Mouse (Mus musculus) heart, embryonic 15.5 days (tissue): Measurements from ENCODE around the gene St6gal1. TPM values are rescaled to one million over a fixed set of nuclear protein-coding genes. Genes with fewer than 3 reads are reported as not detected.

Experiments
- ATAC-seq: fragments of 200-750 bp; cut with Nextera tagmentation; replicated peaks from 2 replicates; pipeline ENCODE4 v1.8.0; 2017; ENCODE audit warnings: low read depth, moderate TSS enrichment; ENCODE audit not compliant: insufficient number of reproducible peaks, insufficient read depth, low FRiP score
- H3K27ac ChIP-seq: fragments of 300-500 bp; sonication (generic); 2 replicates; pipeline ENCODE4 v1.5.1; 2015; ENCODE audit warnings: mild to moderate bottlenecking, inconsistent platforms
- H3K27me3 ChIP-seq: fragments of 300-500 bp; sonication (generic); 2 replicates; pipeline ENCODE4 v1.6.1; 2015; ENCODE audit warnings: inconsistent platforms
- H3K36me3 ChIP-seq: fragments of 300-500 bp; sonication (generic); 2 replicates; pipeline ENCODE4 v1.6.1; 2015; ENCODE audit warnings: mild to moderate bottlenecking, inconsistent platforms
- H3K4me1 ChIP-seq: fragments of 300-500 bp; sonication (generic); replicated peaks from 2 replicates; pipeline ENCODE4 v1.6.1; 2015; ENCODE audit warnings: inconsistent platforms
- H3K4me2 ChIP-seq: fragments of 300-500 bp; sonication (generic); 2 replicates; pipeline ENCODE4 v1.6.1; 2015; ENCODE audit warnings: inconsistent platforms, mild to moderate bottlenecking, moderate library complexity
- H3K4me3 ChIP-seq: fragments of 300-500 bp; sonication (generic); 2 replicates; pipeline ENCODE4 v1.5.1; 2015; ENCODE audit warnings: mild to moderate bottlenecking, inconsistent platforms
- H3K9ac ChIP-seq: fragments of 300-500 bp; sonication (generic); 2 replicates; pipeline ENCODE4 v1.6.1; 2015; ENCODE audit warnings: mild to moderate bottlenecking, inconsistent platforms
- H3K9me3 ChIP-seq: fragments of 300-500 bp; sonication (generic); replicated peaks from 2 replicates; pipeline ENCODE4 v1.6.1; 2016; ENCODE audit warnings: inconsistent platforms
- WGBS: fragments of 180-500 bp; shearing (Covaris S2); methylation state at CpG from one replicate; pipeline ENCODE4 v1.1.7; 2015; ENCODE audit warnings: mixed read lengths; 5-methylcytosine and 5-hydroxymethylcytosine counted together
- polyA plus RNA-seq: library from polyadenylated mRNA; unstranded; fragments of >200 nt; fragmentation: Nextera tagmentation; extraction: Ambion mirVana; gene quantifications from 2 replicates; pipeline ENCODE4 v1.2.1, GENCODE M21; 2015

Gene St6gal1
- polyA plus RNA-seq, 1 experiment from 2014 or later, result 14.8 TPM

DNA sequence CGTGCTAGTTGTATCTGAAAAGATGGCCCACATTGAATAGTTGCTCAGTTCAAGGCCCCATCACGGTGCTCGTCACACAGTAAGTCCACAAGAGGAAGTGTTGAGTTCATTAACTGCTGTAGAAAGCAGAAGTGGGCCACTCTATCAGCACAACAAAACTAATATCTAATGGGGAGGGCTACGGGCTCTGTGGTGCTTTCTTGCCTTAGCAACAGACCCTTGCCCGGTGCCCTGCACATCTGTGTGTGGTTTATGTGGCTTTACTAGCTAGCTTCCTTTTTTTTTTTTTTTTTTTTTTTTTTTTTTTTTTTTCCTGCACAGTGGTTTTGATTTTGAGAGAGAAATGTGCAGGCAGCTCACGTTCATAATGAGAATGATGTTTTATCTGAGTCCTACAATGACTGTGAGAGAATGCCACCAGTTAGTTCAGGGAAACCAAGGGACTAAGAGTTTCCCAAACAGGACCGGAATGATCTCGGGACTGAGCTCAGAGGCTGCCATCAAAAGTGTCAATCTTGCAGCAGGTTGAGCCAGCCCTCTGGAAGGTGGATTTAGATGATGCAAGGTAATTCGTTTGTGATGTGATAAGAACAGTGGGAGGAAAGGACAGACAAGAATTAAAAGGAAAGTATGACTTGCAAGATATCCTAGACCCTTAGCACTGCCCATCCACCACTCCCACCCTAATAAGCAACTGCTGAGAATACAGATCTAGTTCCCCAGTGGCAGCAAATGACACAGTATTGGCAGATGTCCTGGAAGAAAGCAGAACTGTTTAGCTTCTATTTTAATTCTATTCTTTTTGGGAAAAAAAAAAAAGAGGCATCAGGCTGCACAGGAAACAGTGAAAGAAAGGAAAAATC is 55.6 kb downstream of the St6gal1 start:
- ATAC-seq, result no peak
- H3K9ac ChIP-seq, result no peak overlapping the region
- H3K36me3 ChIP-seq, result no peaks in the 10 kb centered on the region
- no peak overlapping the region for H3K4me3 ChIP-seq
- no peaks in the 10 kb centered on the region for H3K9me3 ChIP-seq
- H3K4me2 ChIP-seq, result no peak overlapping the region
- H3K27ac ChIP-seq, result no peak overlapping the region
- 60% methylated on average over 9 of the region's 9 CpGs for WGBS
- H3K27me3 ChIP-seq, result no peaks in the 10 kb centered on the region
- H3K4me1 ChIP-seq, result peaks cover 12% of the 10 kb centered on the region

DNA sequence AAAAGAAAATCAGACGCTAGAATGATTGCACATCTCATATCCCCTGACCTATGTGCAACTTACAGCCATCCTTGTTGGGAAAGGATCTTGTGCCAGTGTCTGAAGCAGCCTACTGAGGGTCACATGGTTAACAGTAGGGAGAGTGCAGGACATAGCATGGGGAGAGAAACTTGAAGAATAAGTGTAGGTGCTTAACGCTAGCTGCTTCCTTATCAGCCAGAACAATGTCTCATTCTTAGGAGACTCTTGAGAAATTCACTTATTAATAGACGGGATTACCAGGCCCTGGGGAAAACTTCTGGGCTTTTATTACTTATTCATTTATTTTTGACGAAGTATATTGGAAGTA is 56.2 kb downstream of the St6gal1 start:
- H3K9me3 ChIP-seq, result no peaks in the 10 kb centered on the region
- no peak overlapping the region for H3K4me2 ChIP-seq
- H3K36me3 ChIP-seq, result no peaks in the 10 kb centered on the region
- H3K27ac ChIP-seq, result no peak overlapping the region
- H3K4me3 ChIP-seq, result no peak overlapping the region
- no peaks in the 10 kb centered on the region for H3K27me3 ChIP-seq
- ATAC-seq, result no peak
- H3K9ac ChIP-seq, result no peak overlapping the region
- peaks cover 13% of the 10 kb centered on the region for H3K4me1 ChIP-seq
- 59% methylated on average over 4 of the region's 4 CpGs for WGBS

DNA sequence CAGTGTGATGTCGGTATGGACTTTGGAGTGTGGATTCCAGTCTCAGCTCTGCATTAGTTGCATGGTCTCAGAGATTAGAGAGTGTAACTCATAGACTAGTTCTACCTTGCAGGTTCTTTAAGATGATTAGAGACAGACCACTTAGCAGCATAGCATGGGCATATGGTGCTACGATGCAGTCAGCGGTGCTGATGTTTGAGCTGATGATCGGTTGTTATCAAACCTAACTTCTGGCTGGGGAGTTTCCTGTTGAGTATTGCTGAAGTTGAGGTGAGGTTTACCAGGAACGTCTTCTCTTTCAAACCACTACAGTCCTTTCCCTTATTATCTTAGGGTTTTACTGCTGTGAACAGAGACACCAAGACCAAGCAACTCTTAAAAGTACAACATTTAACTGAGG is 57.7 kb downstream of the St6gal1 start:
- no peaks in the 10 kb centered on the region for H3K9me3 ChIP-seq
- H3K4me3 ChIP-seq, result no peak overlapping the region
- no peak for ATAC-seq
- no peak overlapping the region for H3K9ac ChIP-seq
- no peaks in the 10 kb centered on the region for H3K27me3 ChIP-seq
- WGBS, result 68% methylated on average over 5 of the region's 5 CpGs
- H3K27ac ChIP-seq, result no peak overlapping the region
- H3K36me3 ChIP-seq, result no peaks in the 10 kb centered on the region
- H3K4me1 ChIP-seq, result peaks cover 13% of the 10 kb centered on the region
- H3K4me2 ChIP-seq, result no peak overlapping the region

DNA sequence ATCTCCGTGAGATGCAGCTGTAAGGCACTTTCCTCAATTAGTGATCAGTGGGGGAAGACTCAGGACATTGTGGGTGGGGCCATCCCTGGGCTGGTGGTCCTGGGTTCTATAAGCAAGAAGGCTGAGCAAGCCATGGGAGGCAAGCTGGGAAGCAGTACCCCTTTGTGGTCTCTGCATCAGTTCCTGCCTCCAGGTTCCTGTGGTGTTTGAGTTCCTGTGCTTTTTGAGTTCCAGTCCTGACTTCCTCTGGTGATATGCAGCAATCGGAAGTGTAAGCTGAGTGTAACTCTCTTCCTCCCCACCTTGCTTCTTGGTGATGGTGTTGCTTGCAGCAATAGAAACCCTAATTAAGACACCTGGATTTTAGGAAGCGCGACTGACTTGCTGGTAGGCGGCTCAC is 58.4 kb downstream of the St6gal1 start:
- 86% methylated on average over 5 of the region's 5 CpGs for WGBS
- peaks cover 13% of the 10 kb centered on the region for H3K4me1 ChIP-seq
- ATAC-seq, result no peak
- H3K27ac ChIP-seq, result no peak overlapping the region
- H3K27me3 ChIP-seq, result no peaks in the 10 kb centered on the region
- no peak overlapping the region for H3K4me2 ChIP-seq
- H3K36me3 ChIP-seq, result no peaks in the 10 kb centered on the region
- no peak overlapping the region for H3K9ac ChIP-seq
- H3K9me3 ChIP-seq, result no peaks in the 10 kb centered on the region
- H3K4me3 ChIP-seq, result no peak overlapping the region

DNA sequence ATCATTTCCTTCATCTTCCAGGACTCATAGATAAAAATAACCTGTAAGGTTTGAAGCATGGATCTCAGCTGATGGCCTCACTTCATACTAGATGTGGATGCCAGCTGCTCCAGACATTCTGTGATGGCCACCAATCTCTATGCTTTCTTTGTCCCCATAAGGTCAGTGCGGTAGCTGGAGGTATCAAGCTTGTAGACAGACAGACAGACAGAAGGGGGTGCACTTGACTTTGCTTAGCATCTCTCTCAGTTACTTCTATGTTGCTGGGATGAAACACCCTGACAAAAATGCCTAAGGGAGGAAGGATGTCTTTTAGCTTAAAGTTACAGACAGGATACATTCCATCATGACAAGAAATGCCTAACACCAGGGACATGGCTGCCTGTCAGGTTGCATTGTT is 59.1 kb downstream of the St6gal1 start:
- no peak overlapping the region for H3K27ac ChIP-seq
- no peak overlapping the region for H3K9ac ChIP-seq
- H3K27me3 ChIP-seq, result no peaks in the 10 kb centered on the region
- no peak overlapping the region for H3K4me2 ChIP-seq
- H3K36me3 ChIP-seq, result no peaks in the 10 kb centered on the region
- no peak overlapping the region for H3K4me3 ChIP-seq
- H3K4me1 ChIP-seq, result peaks cover 13% of the 10 kb centered on the region
- no peaks in the 10 kb centered on the region for H3K9me3 ChIP-seq
- ATAC-seq, result no peak
- WGBS, result 89% methylated on average over 1 of the region's 1 CpGs

DNA sequence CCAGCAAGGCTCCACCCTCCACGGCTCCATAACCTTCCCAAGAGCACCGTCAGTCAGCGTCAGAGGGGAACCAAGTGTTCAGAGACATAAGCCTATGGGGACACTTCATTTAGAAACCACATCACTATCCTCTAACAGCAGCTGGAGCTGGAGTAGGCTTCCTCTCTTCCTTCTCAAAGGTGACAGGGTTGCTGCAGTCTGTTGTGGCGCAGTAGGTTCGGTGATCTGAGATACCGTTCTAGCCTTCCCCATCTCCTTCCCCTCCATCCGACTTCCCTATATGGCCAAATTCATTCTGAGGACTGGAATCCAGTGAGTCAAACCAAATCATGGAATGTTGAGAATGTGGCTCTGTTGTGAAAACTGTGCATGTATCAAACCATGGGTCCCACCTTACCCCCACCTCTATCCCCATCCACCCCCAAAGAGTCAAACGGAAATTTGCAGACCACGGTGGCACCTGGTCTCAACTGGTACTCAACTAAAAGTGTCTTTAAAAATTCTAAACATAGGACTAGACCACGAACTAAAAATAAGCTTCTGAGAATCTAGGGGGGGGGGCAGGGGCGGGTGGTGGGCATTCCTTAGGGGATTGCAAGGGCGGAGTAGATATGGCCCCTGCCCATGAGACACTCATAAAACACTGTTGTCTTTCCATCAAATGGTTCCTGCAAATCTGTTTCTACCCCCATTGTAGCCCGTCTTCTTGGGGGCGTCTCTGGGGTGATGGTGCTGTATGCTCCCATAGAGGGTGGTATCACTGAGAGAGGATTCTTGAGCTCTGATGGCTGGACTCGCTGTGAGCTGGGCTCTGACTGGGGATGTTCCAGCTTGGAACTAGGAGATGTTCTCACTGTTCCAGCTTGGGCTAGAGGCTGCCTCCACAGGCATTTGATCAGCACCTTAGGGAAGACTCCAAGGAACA is 60.2 kb downstream of the St6gal1 start:
- Histone ChIP-seq H3K4me3 (no peak overlapping the region), H3K27me3 (no peaks in the 10 kb centered on the region), H3K4me2 (no peak overlapping the region), H3K9ac (no peak overlapping the region), H3K4me1 (peaks cover 13% of the 10 kb centered on the region), H3K27ac (no peak overlapping the region), H3K9me3 (no peaks in the 10 kb centered on the region), H3K36me3 (no peaks in the 10 kb centered on the region)
- no peak for ATAC-seq
- 49% methylated on average over 15 of the region's 15 CpGs for WGBS

DNA sequence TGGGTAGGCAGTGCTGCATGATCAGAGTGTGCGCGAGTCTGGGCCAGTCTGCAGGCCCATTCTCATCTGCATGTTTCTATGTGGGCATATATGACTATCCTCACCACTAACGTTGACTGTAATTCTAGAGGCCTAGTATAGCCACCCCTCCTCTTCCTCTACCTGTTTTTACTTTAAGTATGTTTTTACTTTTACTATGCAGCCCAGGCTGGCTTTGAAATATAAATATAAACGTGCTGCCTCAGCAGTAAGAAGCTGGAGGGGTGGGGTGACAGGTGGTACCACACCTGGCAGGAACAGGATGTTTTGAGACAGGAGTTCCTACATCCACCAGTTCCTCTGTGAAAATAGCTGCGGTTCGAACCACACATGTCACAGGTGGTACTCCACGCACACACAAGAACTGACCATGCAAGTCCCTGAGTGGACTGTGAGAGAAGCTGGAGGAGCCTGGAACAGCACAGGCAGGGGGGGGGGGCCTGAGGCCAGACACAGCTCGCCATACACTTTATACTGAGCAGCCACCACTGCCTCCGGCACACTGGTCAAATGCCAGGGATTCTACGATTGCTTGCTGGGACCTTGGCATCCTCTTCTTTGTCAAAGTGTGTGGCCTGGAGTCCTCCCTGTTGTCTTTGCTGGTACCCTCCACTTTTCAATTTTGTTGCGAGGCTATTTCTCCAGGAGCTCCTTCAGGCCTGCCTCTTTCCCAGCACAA is 62.0 kb downstream of the St6gal1 start:
- Histone ChIP-seq H3K36me3 (no peaks in the 10 kb centered on the region), H3K4me2 (no peak overlapping the region), H3K27me3 (no peaks in the 10 kb centered on the region), H3K9ac (no peak overlapping the region), H3K9me3 (no peaks in the 10 kb centered on the region), H3K4me1 (peaks cover 9% of the 10 kb centered on the region), H3K4me3 (no peak overlapping the region), H3K27ac (no peak overlapping the region)
- 80% methylated on average over 11 of the region's 11 CpGs for WGBS
- ATAC-seq, result no peak

DNA sequence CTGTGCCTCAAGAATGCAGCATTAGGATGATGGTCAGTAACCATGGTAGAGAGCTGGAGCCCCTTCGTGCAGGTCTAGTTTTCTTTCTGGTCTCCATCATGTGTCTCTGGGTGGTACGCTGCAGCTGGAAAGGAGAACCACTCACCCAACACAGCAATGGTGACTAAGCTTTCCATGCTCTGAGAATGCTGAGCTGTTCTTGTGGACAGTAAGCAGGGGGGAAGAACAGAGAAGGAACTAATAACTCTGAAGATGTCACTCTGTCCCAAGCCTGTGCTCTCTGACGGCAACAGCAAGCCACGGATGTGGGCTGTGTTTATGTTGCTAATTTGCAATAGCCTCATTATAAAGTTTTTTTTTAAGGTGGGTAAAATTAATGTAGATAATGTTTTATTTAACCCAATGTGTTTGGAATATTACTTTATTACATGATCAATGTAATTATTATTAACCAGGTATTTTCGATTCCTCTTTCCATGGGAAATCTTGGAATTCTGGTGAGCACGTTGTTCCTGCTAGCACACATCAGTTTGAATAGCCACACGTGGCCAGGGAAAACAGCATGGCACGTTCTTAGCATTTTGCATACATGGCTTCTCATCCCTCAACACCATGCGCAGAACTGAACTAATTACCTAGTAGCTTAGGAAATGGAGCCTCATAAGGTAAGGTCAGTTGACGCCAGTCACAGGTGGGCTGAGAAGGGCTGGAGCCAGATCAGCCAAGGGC is 62.9 kb downstream of the St6gal1 start:
- Histone ChIP-seq H3K9ac (no peak overlapping the region), H3K36me3 (no peaks in the 10 kb centered on the region), H3K9me3 (no peaks in the 10 kb centered on the region), H3K4me2 (no peak overlapping the region), H3K27ac (no peak overlapping the region), H3K27me3 (no peaks in the 10 kb centered on the region), H3K4me1 (peaks cover 9% of the 10 kb centered on the region), H3K4me3 (no peak overlapping the region)
- WGBS, result 89% methylated on average over 10 of the region's 10 CpGs
- no peak for ATAC-seq

DNA sequence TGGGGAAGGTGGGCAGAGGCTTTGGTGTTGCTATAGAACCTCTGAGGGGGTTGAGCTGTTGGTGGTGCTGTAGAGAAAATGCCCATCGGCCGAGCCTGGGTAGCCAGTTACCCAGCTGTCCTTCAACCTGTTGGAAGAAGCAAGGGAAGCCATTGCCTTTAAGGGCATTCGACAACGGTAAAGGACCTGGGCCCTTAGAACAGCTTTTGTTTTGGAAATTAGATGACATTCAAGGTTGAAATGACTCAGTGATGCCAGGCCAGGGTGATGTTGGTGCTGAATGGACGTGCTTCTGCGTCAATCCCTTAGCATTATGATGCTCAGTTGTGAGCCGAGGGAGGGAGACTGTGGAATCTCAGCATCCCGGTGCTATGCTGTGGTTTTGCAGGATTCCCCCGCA is 63.6 kb downstream of the St6gal1 start:
- ATAC-seq, result no peak
- H3K9ac ChIP-seq, result no peak overlapping the region
- no peaks in the 10 kb centered on the region for H3K27me3 ChIP-seq
- no peaks in the 10 kb centered on the region for H3K36me3 ChIP-seq
- no peak overlapping the region for H3K4me2 ChIP-seq
- H3K9me3 ChIP-seq, result no peaks in the 10 kb centered on the region
- H3K4me1 ChIP-seq, result peaks cover 9% of the 10 kb centered on the region
- 89% methylated on average over 9 of the region's 9 CpGs for WGBS
- H3K27ac ChIP-seq, result no peak overlapping the region
- no peak overlapping the region for H3K4me3 ChIP-seq

DNA sequence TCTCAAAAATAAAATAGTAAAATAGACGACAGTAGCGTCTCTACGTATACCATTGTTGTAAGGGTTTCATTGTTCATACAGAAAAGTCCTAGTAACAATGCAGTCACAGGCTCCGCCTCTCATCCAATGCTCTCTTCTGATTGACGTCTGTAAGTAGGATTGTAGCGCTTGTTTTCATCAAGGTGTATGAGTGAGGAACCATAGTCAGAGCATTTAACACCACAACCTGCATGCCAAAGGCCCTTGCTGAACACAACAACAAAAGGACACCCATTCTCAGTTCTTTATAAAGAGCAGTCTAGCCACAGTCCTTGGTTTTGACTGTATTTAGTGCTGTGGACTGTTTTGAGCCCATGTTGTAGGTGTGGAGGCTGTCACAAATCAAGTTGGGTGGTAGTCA is 64.9 kb downstream of the St6gal1 start:
- Histone ChIP-seq H3K4me1 (peaks cover 6% of the 10 kb centered on the region), H3K36me3 (no peaks in the 10 kb centered on the region), H3K27me3 (0 out of 2 replicates have a peak, but pooled peaks cover under 1% of the 10 kb centered on the region), H3K4me3 (no peak overlapping the region), H3K27ac (no peak overlapping the region), H3K9ac (no peak overlapping the region), H3K9me3 (no peaks in the 10 kb centered on the region), H3K4me2 (no peak overlapping the region)
- ATAC-seq, result no peak
- 90% methylated on average over 6 of the region's 6 CpGs for WGBS

DNA sequence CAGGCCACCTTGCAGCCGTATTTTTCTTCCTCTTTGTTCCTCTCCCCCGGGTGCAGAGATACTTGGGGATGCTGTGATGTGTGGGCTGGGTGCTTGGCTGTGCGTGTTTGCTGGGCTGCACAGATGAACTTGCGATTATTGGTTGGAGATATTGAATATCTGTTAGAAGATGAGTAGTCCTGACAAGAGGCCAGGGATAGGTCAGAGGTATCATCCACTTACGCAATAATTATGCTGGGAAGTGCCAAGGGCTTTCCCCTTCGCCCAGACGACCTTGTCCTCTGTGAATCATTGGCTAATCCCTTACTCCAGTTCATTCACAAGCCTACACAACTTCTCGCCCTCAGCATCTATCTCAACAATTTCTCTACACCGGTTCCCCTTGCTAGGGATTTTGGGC is 65.6 kb downstream of the St6gal1 start:
- 88% methylated on average over 9 of the region's 9 CpGs for WGBS
- no peaks in the 10 kb centered on the region for H3K9me3 ChIP-seq

More for the DNA sequence above, 65.6 kb downstream of the St6gal1 start:
- H3K9ac ChIP-seq, result no peak overlapping the region
- no peaks in the 10 kb centered on the region for H3K36me3 ChIP-seq
- no peak overlapping the region for H3K4me3 ChIP-seq
- H3K27me3 ChIP-seq, result 0 out of 2 replicates have a peak, but pooled peaks cover 5% of the 10 kb centered on the region
- ATAC-seq, result no peak
- no peaks in the 10 kb centered on the region; the same call in none of the 2 replicates for H3K4me1 ChIP-seq
- no peak overlapping the region for H3K4me2 ChIP-seq
- H3K27ac ChIP-seq, result no peak overlapping the region
